Mouse (Mus musculus): Measurements from ENCODE around the gene Osbpl7. TPM values are rescaled to one million over a fixed set of nuclear protein-coding genes. Genes with fewer than 3 reads are reported as not detected.
A peak's percentile ranks its signal among the peaks of the same experiment; 100 is the strongest.

Gene Osbpl7
- total RNA-seq, 4 experiments from 2014 or later = 14.3 to 23.7 (median 18.1) TPM

- DNase-seq = peak; percentile 40
These were observed 33.1 kb downstream of the Osbpl7 start for GRCm38 (mm10) chr11:97083401-97084140.

- no peak for DNase-seq
These were observed 34.5 kb downstream of the Osbpl7 start for GRCm38 (mm10) chr11:97084821-97085505.

DNA sequence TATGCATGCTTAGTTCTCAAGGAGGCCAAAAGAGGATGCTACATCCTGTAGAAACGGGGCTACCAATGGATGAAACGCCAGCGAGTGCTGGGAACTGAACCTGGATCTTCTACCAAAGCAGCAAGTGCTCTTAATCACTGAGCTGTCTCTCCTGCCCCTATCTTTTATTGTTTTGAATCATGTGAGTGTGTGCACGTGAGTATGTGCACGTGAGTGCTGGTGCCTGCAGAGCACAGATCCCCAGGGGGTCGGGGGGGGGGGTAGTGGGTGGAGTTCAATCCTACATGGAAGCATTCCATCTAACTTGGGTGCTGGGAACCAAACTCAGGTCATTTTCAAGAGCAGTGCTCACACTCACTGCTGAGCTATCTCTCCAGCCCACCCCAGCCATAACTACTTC, 35.9 kb downstream of the Osbpl7 start:
- no peak for DNase-seq

- DNase-seq = no peak
These were observed 44.2 kb downstream of the Osbpl7 start for GRCm38 (mm10) chr11:97094600-97094999.

- no peak for DNase-seq
These were observed 48.4 kb downstream of the Osbpl7 start for GRCm38 (mm10) chr11:97098791-97099190.

- peak; percentile 34 for DNase-seq
These were observed 51.3 kb downstream of the Osbpl7 start for GRCm38 (mm10) chr11:97101722-97102121.

GRCm38 (mm10) chr11:97103163-97104090, 53.0 kb downstream of the Osbpl7 start:
- DNase-seq = no peak

DNA sequence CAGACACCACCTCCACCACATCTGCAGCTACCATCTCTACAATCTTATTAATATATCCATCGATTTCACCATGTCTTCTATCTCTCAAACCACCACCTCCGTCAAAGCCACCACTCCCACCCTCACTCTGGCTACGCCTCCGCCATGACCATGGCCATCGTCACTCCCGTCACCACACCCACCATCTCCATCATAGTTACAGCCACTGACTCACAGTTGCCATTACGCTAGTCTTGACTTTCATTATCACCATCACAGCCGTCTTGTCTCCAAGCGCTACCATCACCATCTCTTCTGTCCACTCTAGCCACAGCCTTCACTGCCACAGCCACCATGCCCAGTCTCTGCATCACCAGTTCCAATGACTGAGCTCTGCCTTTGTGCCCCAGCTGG, 53.7 kb downstream of the Osbpl7 start:
- no peak for DNase-seq

DNA sequence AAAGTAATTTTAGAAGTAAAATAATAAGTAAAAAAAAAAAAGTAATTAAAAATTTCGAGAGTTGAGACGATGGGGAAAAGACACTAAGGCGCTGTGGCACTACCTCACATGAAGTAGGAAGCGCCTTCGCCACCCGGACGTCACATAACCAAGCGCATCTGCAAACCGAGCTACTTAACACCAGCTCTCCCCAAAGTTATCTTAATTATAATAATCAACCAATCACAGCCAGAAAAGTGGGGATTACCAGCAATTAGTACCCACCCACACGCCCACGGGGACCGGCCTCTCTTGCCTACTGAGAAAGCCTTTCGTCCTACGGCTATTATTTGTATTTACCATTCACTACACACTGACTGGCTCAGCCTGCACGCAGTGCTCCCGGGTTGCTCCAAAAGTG, 58.5 kb downstream of the Osbpl7 start:
- DNase-seq = no peak

DNA sequence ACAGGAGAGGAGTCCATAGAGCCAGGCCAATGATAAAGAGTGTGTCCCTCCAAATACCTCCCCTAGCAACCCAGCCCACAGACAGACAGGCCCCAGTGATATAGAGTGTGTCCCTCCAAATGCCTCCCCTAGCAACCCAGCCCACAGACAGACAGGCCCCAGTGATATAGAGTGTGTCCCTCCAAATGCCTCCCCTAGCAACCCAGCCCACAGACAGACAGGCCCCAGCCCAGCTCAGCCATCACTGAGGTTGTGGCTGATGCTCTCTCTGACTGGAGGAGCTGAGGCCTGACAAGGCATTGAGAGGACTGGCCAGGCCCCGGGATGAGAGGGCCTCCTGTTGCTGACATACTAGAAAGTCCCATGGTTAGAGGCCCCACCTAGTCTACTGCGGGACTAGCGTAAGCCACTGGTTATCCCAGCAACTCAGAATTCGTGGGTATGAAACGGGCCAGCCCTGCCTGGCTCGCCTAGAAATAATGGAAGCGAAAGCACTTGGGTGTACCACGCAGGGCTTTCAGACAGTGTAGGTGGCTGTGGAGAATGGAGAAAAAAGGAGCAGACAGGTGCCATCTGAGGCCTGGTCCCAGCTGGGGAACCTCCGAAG, 62.2 kb downstream of the Osbpl7 start:
- DNase-seq = no peak

DNA sequence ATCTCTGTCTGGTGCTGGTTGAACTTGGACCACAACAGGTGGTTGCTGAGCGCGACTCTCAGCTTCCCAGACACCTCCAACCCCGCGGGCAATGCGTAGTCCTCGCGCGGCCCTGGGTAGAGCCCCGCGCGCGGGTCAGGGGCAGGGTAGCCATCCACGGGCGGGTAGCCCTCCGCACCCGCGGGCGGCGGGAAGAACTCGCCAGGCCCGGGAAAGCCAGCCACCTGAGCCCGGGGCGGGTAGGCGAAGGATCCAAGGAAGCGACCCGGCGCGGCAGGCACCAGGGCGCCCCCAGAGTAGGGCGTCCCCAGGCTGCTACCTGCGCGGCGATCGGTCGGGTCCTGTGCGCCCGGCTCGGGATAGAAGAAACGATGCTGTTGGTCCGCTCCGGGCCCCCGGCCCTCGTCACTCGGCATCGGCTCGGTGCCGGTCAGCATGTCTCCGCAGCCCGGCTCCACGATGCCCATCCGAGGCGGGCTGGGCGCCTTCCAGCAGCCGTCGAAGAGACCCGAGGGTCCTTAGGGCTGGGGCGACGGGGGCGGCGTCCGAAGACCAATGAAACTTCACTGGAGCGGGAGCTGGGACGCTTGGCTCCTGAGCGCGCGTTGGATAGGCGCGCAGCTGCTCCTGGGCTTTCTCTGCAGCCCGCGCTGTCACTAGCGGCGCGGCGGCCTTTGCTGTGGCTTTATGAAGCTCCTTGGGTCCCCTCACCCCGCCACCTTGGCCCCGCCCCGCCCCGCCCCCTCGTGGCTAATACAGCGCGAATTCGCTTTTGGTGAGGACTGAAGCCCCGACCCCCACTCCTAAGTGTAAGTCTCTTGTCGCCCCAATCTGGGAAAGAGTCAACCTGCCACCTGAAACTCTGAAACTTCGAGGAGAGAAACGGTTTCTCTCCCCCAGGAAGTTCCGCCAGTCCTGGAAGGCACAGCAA, 64.5 kb downstream of the Osbpl7 start, which contains the start of gene Tbx21:
Gene Tbx21 (minus strand): TSS at position 661 of the 931 bp plus-strand sequence.
- DNase-seq = no peak

GRCm38 (mm10) chr11:97115797-97116196, 65.4 kb downstream of the Osbpl7 start:
- DNase-seq = no peak

Small RNA genes lying within 50 kb of the gene (microRNA-seq; reads per million reads assigned to microRNA genes)
- 0.70 to 1.2 reads per million in 2 experiments for gene Mir8103

Other genes with a start within 250 kb of the Osbpl7 start
- gene Nfe2l1, start 220.7 kb upstream of the Osbpl7 start, total RNA-seq (2022) = 100 to 1,000 TPM; 460 to 743 (median 603) TPM
- gene Copz2, start 200.8 kb upstream of the Osbpl7 start, total RNA-seq (2022) = 10 to 100 TPM; 60.6 to 73.0 (median 64.0) TPM
- gene Cdk5rap3, start 134.1 kb upstream of the Osbpl7 start, total RNA-seq (2022) = 10 to 100 TPM; 55.2 to 82.1 (median 71.5) TPM
- gene Prr15l, start 122.5 kb upstream of the Osbpl7 start, total RNA-seq (2022) = under 1 TPM in 3 of 4 experiments, not detected in 1; 0.28 to 0.70 (median 0.32) TPM
- 10 to 100 TPM; 34.5 to 43.3 (median 39.4) TPM for gene Pnpo, start 106.6 kb upstream of the Osbpl7 start, total RNA-seq (2022)
- gene Sp2, start 67.7 kb upstream of the Osbpl7 start, total RNA-seq (2022) = 10 to 100 TPM; 13.8 to 21.0 (median 16.4) TPM
- under 1 TPM; 0.28 to 0.94 (median 0.61) TPM for gene Sp6, start 37.2 kb upstream of the Osbpl7 start, total RNA-seq (2022)
- gene Scrn2, start 20.7 kb upstream of the Osbpl7 start, total RNA-seq (2022) = 10 to 100 TPM; 19.4 to 40.6 (median 31.8) TPM
- 1 to 10 TPM; 1.1 to 1.5 (median 1.3) TPM for gene Lrrc46, start 9.2 kb upstream of the Osbpl7 start, total RNA-seq (2022)
- gene Mrpl10, start 9.1 kb upstream of the Osbpl7 start, total RNA-seq (2022) = 100 to 1,000 TPM; 129 to 161 (median 147) TPM
- gene Tbx21, start 64.7 kb downstream of the Osbpl7 start, total RNA-seq (2022) = under 1 TPM; 0.31 to 0.51 (median 0.48) TPM
- gene Tbkbp1, start 100.9 kb downstream of the Osbpl7 start, total RNA-seq (2022) = 10 to 100 TPM in 3 of 4 experiments, 1 to 10 TPM in 1; 9.5 to 13.8 (median 11.6) TPM
- gene Kpnb1, start 137.3 kb downstream of the Osbpl7 start, total RNA-seq (2022) = 100 to 1,000 TPM; 115 to 133 (median 124) TPM
- gene Npepps, start 230.0 kb downstream of the Osbpl7 start, total RNA-seq (2022) = 100 to 1,000 TPM in 2 of 4 experiments, 10 to 100 TPM in 2; 79.8 to 128 (median 106) TPM